Mouse (Mus musculus): ENCODE measurements around the gene Treml4. TPM values are rescaled to one million over a fixed set of nuclear protein-coding genes. Genes with fewer than 3 reads are reported as not detected.

Gene Treml4
- polyA plus RNA-seq, 1 experiment from 2014 or later, result 0.37 TPM

- H3K9me3 ChIP-seq, result peaks cover 7% of the 10 kb centered on the region; the same call in 1 of the 2 replicates
- H3K9ac ChIP-seq, result no peak overlapping the region
- no peaks in the 10 kb centered on the region for H3K27me3 ChIP-seq
- no peak for ATAC-seq (ENCODE audit: insufficient number of reproducible peaks, low FRiP score, low TSS enrichment, low read depth)
- H3K27ac ChIP-seq, result no peak overlapping the region
- H3K4me3 ChIP-seq, result no peak overlapping the region
- no peak overlapping the region for H3K4me2 ChIP-seq
- no peaks in the 10 kb centered on the region for H3K4me1 ChIP-seq
- H3K36me3 ChIP-seq, result no peaks in the 10 kb centered on the region
These were observed 7.5 kb upstream of the Treml4 start for GRCm38 (mm10) chr17:48256575-48256974.

DNA sequence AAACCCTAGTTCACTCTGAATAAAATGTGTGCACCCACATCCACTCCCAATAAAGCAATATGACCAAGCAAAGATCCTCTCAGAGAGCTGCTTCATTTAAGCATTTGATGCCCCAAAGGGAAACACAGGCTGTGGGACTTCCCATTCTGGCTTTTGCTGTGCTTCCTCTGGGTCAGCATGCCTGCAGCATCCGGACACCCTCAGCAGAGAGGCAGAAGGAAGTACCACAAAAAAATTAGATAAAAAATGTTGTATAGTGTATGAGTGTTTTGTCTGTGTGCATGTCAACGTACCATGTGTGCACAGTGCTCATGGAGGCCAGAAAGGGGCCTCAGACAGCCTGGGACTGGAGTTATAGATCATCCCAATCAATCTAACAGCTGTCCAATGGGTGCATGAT lies 2.2 kb upstream of the Treml4 start:
- 79% methylated on average over 2 of the region's 2 CpGs for WGBS
- H3K4me3 ChIP-seq, result no peak overlapping the region
- H3K27me3 ChIP-seq, result no peaks in the 10 kb centered on the region

DNA sequence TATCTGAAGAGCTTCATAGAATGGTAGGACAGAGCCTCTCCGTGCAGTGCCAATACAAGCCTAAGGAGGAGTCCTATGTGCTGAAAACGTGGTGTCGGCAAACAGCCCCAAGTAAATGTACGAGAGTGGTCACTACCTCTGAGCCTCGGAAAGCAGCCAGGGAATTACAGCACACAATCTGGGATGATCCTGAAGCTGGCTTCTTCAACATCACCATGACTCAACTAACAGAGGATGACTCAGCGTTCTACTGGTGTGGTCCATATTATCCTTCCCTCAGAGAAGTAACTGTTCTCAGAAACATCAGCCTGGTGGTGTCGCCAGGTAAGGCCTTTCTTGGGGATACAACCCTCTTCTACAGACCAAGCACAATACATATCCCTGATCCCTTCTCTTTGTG lies 567 bp downstream of the Treml4 start:
- Histone ChIP-seq H3K4me1 (no peaks in the 10 kb centered on the region), H3K9me3 (no peaks in the 10 kb centered on the region), H3K27ac (no peak overlapping the region), H3K4me3 (no peak overlapping the region), H3K36me3 (no peaks in the 10 kb centered on the region), H3K4me2 (no peak overlapping the region), H3K27me3 (no peaks in the 10 kb centered on the region), H3K9ac (no peak overlapping the region)
- 89% methylated on average over 7 of the region's 7 CpGs for WGBS
- no peak for ATAC-seq (ENCODE audit: insufficient number of reproducible peaks, low FRiP score, low TSS enrichment, low read depth)

More for the DNA sequence above, 2.2 kb upstream of the Treml4 start:
- Histone ChIP-seq H3K27ac (no peak overlapping the region), H3K4me1 (no peaks in the 10 kb centered on the region), H3K9ac (no peak overlapping the region), H3K36me3 (no peaks in the 10 kb centered on the region), H3K4me2 (no peak overlapping the region), H3K9me3 (peaks cover 7% of the 10 kb centered on the region; the same call in 1 of the 2 replicates)
- ATAC-seq (ENCODE audit: insufficient number of reproducible peaks, low FRiP score, low TSS enrichment, low read depth), result no peak

DNA sequence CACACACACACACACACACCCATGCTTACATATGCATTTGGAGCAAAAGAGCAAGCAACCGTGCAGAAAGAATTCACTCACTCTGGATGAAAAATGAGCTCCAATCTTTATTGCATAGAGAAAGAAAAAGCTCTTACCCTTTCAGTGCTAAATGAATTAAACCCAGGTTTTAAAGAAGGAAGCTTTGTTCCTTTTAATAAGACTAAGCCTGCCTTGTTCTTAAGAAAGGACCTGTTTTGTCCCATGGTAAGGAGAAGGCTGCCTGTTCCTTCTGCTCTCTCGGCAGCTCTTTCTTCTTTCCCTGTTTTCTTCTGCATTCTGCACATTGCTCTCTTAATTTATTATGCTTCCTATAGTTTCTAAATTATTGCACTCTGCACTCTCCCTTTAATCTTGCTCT lies 2.0 kb downstream of the Treml4 start:
- no peak overlapping the region for H3K9ac ChIP-seq
- WGBS, result 6% methylated on average over 2 of the region's 2 CpGs
- H3K36me3 ChIP-seq, result no peaks in the 10 kb centered on the region
- H3K27ac ChIP-seq, result no peak overlapping the region
- H3K4me3 ChIP-seq, result no peak overlapping the region
- ATAC-seq (ENCODE audit: insufficient number of reproducible peaks, low FRiP score, low TSS enrichment, low read depth), result no peak
- H3K27me3 ChIP-seq, result no peaks in the 10 kb centered on the region
- H3K4me2 ChIP-seq, result no peak overlapping the region
- no peaks in the 10 kb centered on the region for H3K4me1 ChIP-seq
- H3K9me3 ChIP-seq, result no peaks in the 10 kb centered on the region

DNA sequence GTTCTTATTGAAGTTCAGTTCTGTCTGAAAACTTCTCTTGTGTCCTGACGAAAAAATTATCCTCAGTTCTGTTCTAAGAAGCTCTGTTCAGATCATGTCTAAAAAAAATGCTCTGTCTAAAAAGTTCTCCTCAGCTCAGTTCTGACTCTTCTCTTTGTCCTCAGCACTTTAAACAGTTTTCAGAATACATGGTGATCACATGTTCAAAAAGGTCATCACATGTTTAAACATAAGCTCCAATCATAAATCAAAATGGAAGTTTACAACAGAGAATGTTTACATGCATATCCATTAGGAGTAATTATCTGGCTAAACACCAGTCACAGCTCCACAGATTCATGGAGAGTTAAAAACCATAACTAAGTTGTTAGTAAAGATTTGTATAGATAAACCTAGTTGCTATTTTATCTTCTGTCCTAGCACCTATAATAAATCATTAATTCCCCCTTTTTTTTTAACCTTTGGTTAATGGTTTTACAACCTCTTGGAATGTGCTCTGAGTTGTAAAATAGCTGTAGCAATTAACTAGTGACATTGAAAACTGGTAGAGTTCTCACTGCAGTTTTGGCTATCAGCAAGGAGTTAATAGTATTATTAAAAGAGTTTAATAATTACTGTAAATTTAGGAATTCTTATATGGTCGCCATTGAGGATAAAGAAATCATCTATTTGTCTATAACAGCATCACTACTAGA lies 2.7 kb downstream of the Treml4 start:
- no peak overlapping the region for H3K27ac ChIP-seq
- 26% methylated on average over 2 of the region's 2 CpGs for WGBS
- no peak for ATAC-seq (ENCODE audit: insufficient number of reproducible peaks, low FRiP score, low TSS enrichment, low read depth)

DNA sequence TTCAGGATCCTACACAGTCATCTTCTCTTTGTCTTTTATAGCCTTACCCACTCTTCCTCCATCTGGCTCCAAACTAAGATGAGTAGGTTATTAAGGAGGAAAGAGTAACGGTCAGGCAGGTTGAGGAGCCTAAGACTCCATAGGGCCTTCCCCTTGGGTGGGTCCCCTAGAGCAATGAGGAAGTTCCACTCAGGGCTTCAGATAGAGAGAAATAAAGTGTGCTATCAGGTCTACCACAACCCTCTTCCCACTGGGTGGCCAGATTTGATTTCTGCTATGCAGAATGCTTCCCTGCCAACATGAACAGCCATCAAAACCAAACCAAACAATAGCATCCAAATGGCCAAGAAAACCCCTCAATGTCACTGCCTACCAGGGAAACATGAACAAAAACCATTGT lies 3.5 kb downstream of the Treml4 start:
- Histone ChIP-seq H3K9ac (no peak overlapping the region), H3K27me3 (no peaks in the 10 kb centered on the region), H3K4me1 (no peaks in the 10 kb centered on the region), H3K4me3 (no peak overlapping the region), H3K9me3 (no peaks in the 10 kb centered on the region), H3K27ac (no peak overlapping the region), H3K4me2 (no peak overlapping the region), H3K36me3 (no peaks in the 10 kb centered on the region)
- no peak for ATAC-seq (ENCODE audit: insufficient number of reproducible peaks, low FRiP score, low TSS enrichment, low read depth)
- 60% methylated on average over 1 of the region's 1 CpGs for WGBS

More for the DNA sequence above, 2.7 kb downstream of the Treml4 start:
- no peak overlapping the region for H3K4me3 ChIP-seq
- H3K4me2 ChIP-seq, result no peak overlapping the region
- no peak overlapping the region for H3K9ac ChIP-seq
- no peaks in the 10 kb centered on the region for H3K27me3 ChIP-seq
- H3K4me1 ChIP-seq, result no peaks in the 10 kb centered on the region
- H3K36me3 ChIP-seq, result no peaks in the 10 kb centered on the region
- no peaks in the 10 kb centered on the region for H3K9me3 ChIP-seq

DNA sequence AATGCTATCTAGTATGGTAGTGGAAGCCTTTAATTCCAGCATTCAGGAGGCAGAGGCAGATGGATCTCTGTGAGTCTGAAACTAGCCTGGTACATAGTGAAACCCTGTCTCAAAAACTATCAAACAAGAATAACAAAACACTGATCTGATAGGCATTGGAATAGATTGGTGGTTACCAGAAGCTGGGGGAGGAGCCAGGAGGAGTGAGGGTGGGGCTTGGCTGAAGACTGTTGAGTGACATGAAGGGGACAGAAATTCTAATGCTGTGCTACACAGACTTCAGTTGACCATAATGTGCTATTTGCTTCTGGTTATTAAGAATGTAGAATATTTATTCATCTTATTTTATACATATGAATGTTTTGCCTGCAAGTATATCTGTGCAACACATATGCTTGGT lies 4.2 kb downstream of the Treml4 start:
- Histone ChIP-seq H3K27me3 (no peaks in the 10 kb centered on the region), H3K36me3 (no peaks in the 10 kb centered on the region), H3K27ac (no peak overlapping the region), H3K4me3 (no peak overlapping the region), H3K9ac (no peak overlapping the region), H3K4me2 (no peak overlapping the region), H3K9me3 (no peaks in the 10 kb centered on the region), H3K4me1 (no peaks in the 10 kb centered on the region)
- no peak for ATAC-seq (ENCODE audit: insufficient number of reproducible peaks, low FRiP score, low TSS enrichment, low read depth)

GRCm38 (mm10) chr17:48269833-48270232 lies 5.7 kb downstream of the Treml4 start:
- no peak overlapping the region for H3K27ac ChIP-seq
- no peak overlapping the region for H3K4me2 ChIP-seq
- no peak for ATAC-seq (ENCODE audit: insufficient number of reproducible peaks, low FRiP score, low TSS enrichment, low read depth)
- H3K9me3 ChIP-seq, result no peaks in the 10 kb centered on the region
- no peaks in the 10 kb centered on the region for H3K27me3 ChIP-seq
- H3K4me3 ChIP-seq, result no peak overlapping the region
- H3K4me1 ChIP-seq, result no peaks in the 10 kb centered on the region
- no peaks in the 10 kb centered on the region for H3K36me3 ChIP-seq
- 72% methylated on average over 4 of the region's 4 CpGs for WGBS
- H3K9ac ChIP-seq, result no peak overlapping the region

GRCm38 (mm10) chr17:48272158-48272557 lies 8.1 kb downstream of the Treml4 start:
- no peak overlapping the region for H3K4me3 ChIP-seq
- no peak for ATAC-seq (ENCODE audit: insufficient number of reproducible peaks, low FRiP score, low TSS enrichment, low read depth)
- 71% methylated on average over 5 of the region's 5 CpGs for WGBS
- no peaks in the 10 kb centered on the region for H3K9me3 ChIP-seq
- no peaks in the 10 kb centered on the region for H3K4me1 ChIP-seq
- H3K27ac ChIP-seq, result no peak overlapping the region
- no peaks in the 10 kb centered on the region for H3K36me3 ChIP-seq
- no peak overlapping the region for H3K9ac ChIP-seq
- H3K27me3 ChIP-seq, result no peaks in the 10 kb centered on the region
- no peak overlapping the region for H3K4me2 ChIP-seq

DNA sequence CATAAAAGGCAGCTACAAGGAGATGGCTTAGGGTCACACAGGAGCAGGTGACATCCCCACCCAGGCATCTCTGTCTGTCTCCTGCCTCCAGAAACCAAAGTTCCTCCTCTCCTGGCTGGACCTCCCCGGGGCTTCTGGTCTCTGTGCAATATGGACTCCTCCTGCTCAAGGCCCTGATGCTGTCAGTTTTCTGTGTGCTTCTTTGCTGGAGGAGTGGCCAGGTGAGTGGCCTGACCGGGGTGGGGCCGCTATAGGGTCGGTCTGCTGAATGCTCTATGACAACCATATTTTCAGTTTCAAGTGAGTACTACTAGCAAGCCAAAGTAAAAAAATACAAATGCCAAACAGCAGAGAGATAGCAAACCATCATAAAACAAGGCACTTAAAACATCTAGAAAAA lies 8.5 kb downstream of the Treml4 start:
- Histone ChIP-seq H3K4me1 (no peaks in the 10 kb centered on the region), H3K9ac (no peak overlapping the region), H3K9me3 (no peaks in the 10 kb centered on the region), H3K4me3 (no peak overlapping the region), H3K36me3 (no peaks in the 10 kb centered on the region), H3K4me2 (no peak overlapping the region), H3K27me3 (no peaks in the 10 kb centered on the region), H3K27ac (no peak overlapping the region)
- WGBS, result 90% methylated on average over 4 of the region's 4 CpGs
- ATAC-seq (ENCODE audit: insufficient number of reproducible peaks, low FRiP score, low TSS enrichment, low read depth), result no peak

GRCm38 (mm10) chr17:48274098-48274497 lies 10.0 kb downstream of the Treml4 start:
- H3K27ac ChIP-seq, result no peak overlapping the region
- H3K9me3 ChIP-seq, result no peaks in the 10 kb centered on the region
- ATAC-seq (ENCODE audit: insufficient number of reproducible peaks, low FRiP score, low TSS enrichment, low read depth), result no peak
- no peaks in the 10 kb centered on the region for H3K27me3 ChIP-seq
- WGBS, result 74% methylated on average over 4 of the region's 4 CpGs
- H3K4me2 ChIP-seq, result no peak overlapping the region
- H3K4me3 ChIP-seq, result no peak overlapping the region
- H3K9ac ChIP-seq, result no peak overlapping the region
- H3K36me3 ChIP-seq, result no peaks in the 10 kb centered on the region
- H3K4me1 ChIP-seq, result no peaks in the 10 kb centered on the region

GRCm38 (mm10) chr17:48274885-48275284 lies 10.8 kb downstream of the Treml4 start:
- H3K9me3 ChIP-seq, result no peaks in the 10 kb centered on the region
- WGBS, result 35% methylated on average over 6 of the region's 6 CpGs
- no peak overlapping the region for H3K4me3 ChIP-seq
- H3K4me2 ChIP-seq, result no peak overlapping the region
- no peaks in the 10 kb centered on the region for H3K27me3 ChIP-seq
- ATAC-seq (ENCODE audit: insufficient number of reproducible peaks, low FRiP score, low TSS enrichment, low read depth), result no peak
- H3K9ac ChIP-seq, result no peak overlapping the region
- H3K27ac ChIP-seq, result no peak overlapping the region
- H3K36me3 ChIP-seq, result no peaks in the 10 kb centered on the region
- H3K4me1 ChIP-seq, result no peaks in the 10 kb centered on the region

DNA sequence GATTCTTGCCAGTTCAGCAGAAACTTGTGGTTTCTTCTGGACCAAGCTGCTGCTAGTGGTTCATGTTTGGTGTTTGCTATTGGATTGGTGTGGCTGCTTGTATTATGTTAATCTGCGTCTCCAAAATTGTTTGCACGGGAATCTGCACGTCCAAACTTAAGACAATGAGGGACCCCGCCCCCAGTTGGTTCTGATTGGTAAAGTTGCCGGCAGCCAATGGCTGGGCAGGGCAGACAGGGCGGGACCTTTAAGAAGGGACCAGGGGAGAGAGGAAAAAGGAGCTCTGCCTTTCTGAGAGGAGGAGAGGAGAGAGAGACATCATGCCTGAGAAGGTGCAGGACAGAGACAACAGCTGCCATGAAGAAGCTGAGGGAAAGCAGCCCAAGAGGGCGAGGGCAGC lies 11.6 kb downstream of the Treml4 start:
- H3K36me3 ChIP-seq, result no peaks in the 10 kb centered on the region
- H3K4me2 ChIP-seq, result no peak overlapping the region
- H3K27me3 ChIP-seq, result no peaks in the 10 kb centered on the region
- H3K9ac ChIP-seq, result no peak overlapping the region
- 62% methylated on average over 7 of the region's 7 CpGs for WGBS
- no peak overlapping the region for H3K4me3 ChIP-seq
- no peaks in the 10 kb centered on the region for H3K4me1 ChIP-seq
- no peak for ATAC-seq (ENCODE audit: insufficient number of reproducible peaks, low FRiP score, low TSS enrichment, low read depth)
- H3K27ac ChIP-seq, result no peak overlapping the region
- H3K9me3 ChIP-seq, result no peaks in the 10 kb centered on the region

Data from limb, embryonic 15.5 days (tissue).